Mouse (Mus musculus) kidney, postnatal 36 days (tissue): ENCODE results near the gene Dnah8.

Experiments used
- DNase-seq, 2 experiments: peaks; one replicate each; pipeline ENCODE4 v3.0.0; 2021 to 2022; ENCODE audit warnings: mixed read lengths in 2 of 2

Dnah8 gene

GRCm38 (mm10) chr17:30752370-30752818 lies 128.2 kb downstream of the Dnah8 start:
- no peak for DNase-seq

GRCm38 (mm10) chr17:30753201-30753600 lies 129.0 kb downstream of the Dnah8 start:
- DNase-seq = no peak

GRCm38 (mm10) chr17:30756771-30757170 lies 132.6 kb downstream of the Dnah8 start:
- DNase-seq = no peak

- DNase-seq = no peak
These were observed 136.2 kb downstream of the Dnah8 start for GRCm38 (mm10) chr17:30760307-30760706.

- DNase-seq = no peak
These were observed 140.1 kb downstream of the Dnah8 start for GRCm38 (mm10) chr17:30764276-30764675.

- no peak for DNase-seq
These were observed 150.3 kb downstream of the Dnah8 start for GRCm38 (mm10) chr17:30774416-30774815.

- no peak for DNase-seq
These were observed 150.9 kb downstream of the Dnah8 start for GRCm38 (mm10) chr17:30775096-30775495.

GRCm38 (mm10) chr17:30781046-30781445 lies 156.9 kb downstream of the Dnah8 start:
- DNase-seq = no peak

- DNase-seq = no peak
These were observed 158.1 kb downstream of the Dnah8 start for GRCm38 (mm10) chr17:30782286-30782685.

GRCm38 (mm10) chr17:30788361-30788760 lies 164.2 kb downstream of the Dnah8 start:
- no peak for DNase-seq

GRCm38 (mm10) chr17:30790816-30791215 lies 166.7 kb downstream of the Dnah8 start:
- no peak for DNase-seq

- DNase-seq = no peak
These were observed 168.2 kb downstream of the Dnah8 start for GRCm38 (mm10) chr17:30792396-30792795.

- DNase-seq = no peak
These were observed 172.5 kb downstream of the Dnah8 start for GRCm38 (mm10) chr17:30796616-30797015.

GRCm38 (mm10) chr17:30800261-30800985 lies 176.3 kb downstream of the Dnah8 start:
- DNase-seq = no peak

GRCm38 (mm10) chr17:30803668-30804067 lies 179.5 kb downstream of the Dnah8 start:
- peak in 1 of 2 experiments; percentile 7 for DNase-seq

GRCm38 (mm10) chr17:30804955-30805354 lies 180.8 kb downstream of the Dnah8 start:
- no peak for DNase-seq

- DNase-seq = no peak
These were observed 181.4 kb downstream of the Dnah8 start for GRCm38 (mm10) chr17:30805511-30806059.

- no peak for DNase-seq
These were observed 184.9 kb downstream of the Dnah8 start for GRCm38 (mm10) chr17:30808866-30809660.

- DNase-seq = no peak
These were observed 185.9 kb downstream of the Dnah8 start for GRCm38 (mm10) chr17:30809926-30810660.

- DNase-seq = peak in 1 of 2 experiments; percentile 36
These were observed 194.4 kb downstream of the Dnah8 start for GRCm38 (mm10) chr17:30818543-30818942.

GRCm38 (mm10) chr17:30819134-30819533 lies 195.0 kb downstream of the Dnah8 start:
- DNase-seq = no peak

- no peak for DNase-seq
These were observed 197.0 kb downstream of the Dnah8 start for GRCm38 (mm10) chr17:30821115-30821514.

GRCm38 (mm10) chr17:30824473-30824872 lies 200.3 kb downstream of the Dnah8 start:
- no peak for DNase-seq
